In the genomic region with DNA sequence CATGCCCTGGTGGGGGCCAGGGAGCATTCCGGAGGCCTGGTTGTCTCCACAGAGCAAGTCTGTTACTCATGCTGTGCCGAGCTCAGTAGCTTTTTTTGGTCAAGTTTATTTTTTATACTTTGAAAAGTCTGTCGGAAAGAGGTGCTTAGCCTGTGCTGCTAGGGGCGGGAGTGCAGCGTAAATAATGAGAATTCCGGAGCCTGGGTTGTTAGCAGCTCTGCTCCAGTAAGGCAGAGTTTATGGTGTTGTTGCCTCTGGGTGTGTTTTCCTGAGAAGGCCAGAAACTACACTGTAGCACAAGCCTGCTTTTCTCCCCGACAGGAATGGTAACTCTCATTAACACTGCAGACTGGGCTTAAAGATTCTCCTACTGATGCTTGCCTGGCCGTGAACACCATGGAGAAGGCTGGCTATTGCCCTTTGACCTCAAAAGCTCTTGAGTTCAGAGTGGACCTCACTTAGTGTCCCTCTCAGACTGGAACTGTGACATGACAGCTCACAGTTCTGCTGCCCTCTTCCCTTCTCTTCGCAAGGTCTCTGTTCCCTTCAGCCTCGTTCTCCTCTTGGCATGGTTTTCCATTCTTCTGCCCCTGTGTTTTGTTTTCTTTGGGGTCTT, we compare ENCODE assay signal across 19 mouse cellular contexts. TPM values are rescaled to one million over a fixed set of nuclear protein-coding genes. Genes with fewer than 3 reads are reported as not detected.
A peak's percentile ranks its signal among the peaks of the same experiment; 100 is the strongest.
DNase-seq lines count a peak whose midpoint lies in the region; ATAC-seq and TF ChIP-seq lines count a peak whose summit lies in the region.
"Had no signal": no experiment of that assay in that cellular context is flagged by ENCODE, and none has a peak within 500 bp of the region (broad histone marks: within the 10 kb centered on the region; RNA-seq: fewer than 3 reads in every experiment).

No protein-coding gene starts in this region.

- H3K4me1 ChIP-seq in heart, adult 2 months (ENCODE audit: control insufficient read depth, insufficient read depth, low read length), result peaks cover 37% of the 10 kb centered on the region
- H3K4me1 ChIP-seq in heart, embryonic 12.5 days (replicated peaks), result peaks cover 14% of the 10 kb centered on the region
- H3K4me1 ChIP-seq in embryonic fibroblast, embryonic 13.5 days (ENCODE audit: control insufficient read depth, insufficient read depth, low read length), result peaks cover 11% of the 10 kb centered on the region; the same call in 1 of the 2 replicates
- H3K4me1 ChIP-seq in small intestine, adult 2 months (ENCODE audit: control insufficient read depth, insufficient read depth, insufficient read length, low read length), result peaks cover 17% of the 10 kb centered on the region; the same call in 1 of the 2 replicates
- H3K4me1 ChIP-seq: midbrain, embryonic 13.5 days had no signal

- H3K36me3 ChIP-seq in heart, adult 2 months (ENCODE audit: control insufficient read depth, insufficient read depth, low read length), result peaks cover 29% of the 10 kb centered on the region
- no peaks in the 10 kb centered on the region for H3K36me3 ChIP-seq in heart, embryonic 12.5 days
- peaks cover 4% of the 10 kb centered on the region for H3K36me3 ChIP-seq in small intestine, adult 2 months (ENCODE audit: control insufficient read depth, insufficient read depth, low read length)
- H3K36me3 ChIP-seq: embryonic facial prominence, embryonic 12.5 days; forebrain, embryonic 10.5 days; heart, embryonic 10.5 days; liver, embryonic 12.5 days; lung, embryonic 15.5 days; midbrain, embryonic 13.5 days had no signal

- no peak for DNase-seq in heart, adult 2 months
- no peak for DNase-seq in left cerebral cortex, adult 2 months (ENCODE audit: extremely low spot score in 1 of 2, low spot score in 2 of 2)
- no peak for DNase-seq in left cerebral cortex, postnatal 36 days (ENCODE audit: low spot score in 2 of 2)
- DNase-seq: adrenal gland, postnatal 10 days; gastrocnemius, postnatal 25 days; right cerebral cortex, postnatal 4 days; thymus, postnatal 4 days had no signal

- TF ChIP-seq CTCF in heart, adult 2 months (IDR thresholded peaks at IDR 0.05), result no peak
- TF ChIP-seq CTCF in left cerebral cortex, adult 2 months (IDR thresholded peaks at IDR 0.05), result no peak
- no peak for TF ChIP-seq CTCF in embryonic fibroblast, embryonic 13.5 days (IDR thresholded peaks at IDR 0.05; ENCODE audit: borderline replicate concordance, insufficient read depth, low read length)
- TF ChIP-seq CTCF in small intestine, adult 2 months (IDR thresholded peaks at IDR 0.05; ENCODE audit: extremely low read depth, insufficient read length, insufficient replicate concordance, low read depth, low read length), result no peak

- H3K4me2 ChIP-seq in heart, embryonic 12.5 days, result no peak overlapping the region
- H3K4me2 ChIP-seq: embryonic facial prominence, embryonic 12.5 days; hindbrain, embryonic 14.5 days; liver, embryonic 12.5 days; lung, embryonic 15.5 days; midbrain, embryonic 13.5 days had no signal

- no peaks in the 10 kb centered on the region for H3K27me3 ChIP-seq in heart, adult 2 months (ENCODE audit: control insufficient read depth, insufficient read depth, low read length)
- H3K27me3 ChIP-seq in heart, embryonic 12.5 days (replicated peaks), result no peaks in the 10 kb centered on the region; the same call in 1 of the 2 replicates
- H3K27me3 ChIP-seq in small intestine, adult 2 months (ENCODE audit: control insufficient read depth, insufficient read depth, low read length), result no peaks in the 10 kb centered on the region
- H3K27me3 ChIP-seq: embryonic facial prominence, embryonic 12.5 days; liver, embryonic 12.5 days; lung, embryonic 15.5 days had no signal

- H3K9me3 ChIP-seq in heart, embryonic 12.5 days (replicated peaks), result no peaks in the 10 kb centered on the region
- H3K9me3 ChIP-seq: embryonic facial prominence, embryonic 12.5 days; forebrain, embryonic 10.5 days; heart, embryonic 10.5 days; liver, embryonic 12.5 days; lung, embryonic 15.5 days; midbrain, embryonic 13.5 days had no signal

- TF ChIP-seq POLR2A in heart, adult 2 months (IDR thresholded peaks at IDR 0.05; ENCODE audit: insufficient read depth, low read depth, low read length), result no peak
- TF ChIP-seq POLR2A in embryonic fibroblast, embryonic 13.5 days (IDR thresholded peaks at IDR 0.05; ENCODE audit: low read depth, low read length), result no peak
- no peak for TF ChIP-seq POLR2A in small intestine, adult 2 months (IDR thresholded peaks at IDR 0.05; ENCODE audit: low read depth, low read length)

- H3K9ac ChIP-seq in heart, adult 2 months (ENCODE audit: low read depth, low read length), result no peak overlapping the region
- no peak overlapping the region for H3K9ac ChIP-seq in heart, embryonic 12.5 days
- H3K9ac ChIP-seq: embryonic facial prominence, embryonic 12.5 days; hindbrain, embryonic 14.5 days; liver, embryonic 12.5 days; lung, embryonic 15.5 days; midbrain, embryonic 13.5 days had no signal

- intact Hi-C loops in heart, adult 2 months (cut with DNase I), result loop anchor here (5.0 kb wide), 1 partner anchor 52 kb away; no protein-coding TSS in a partner anchor
- intact Hi-C loops in left cerebral cortex, adult 2 months (cut with DNase I), result no loop called here
- intact Hi-C loops in left cerebral cortex, postnatal 36 days (cut with DNase I), result no loop called here

- H3K79me2 ChIP-seq in heart, adult 2 months (replicated peaks; ENCODE audit: control insufficient read depth, insufficient read depth, low read length), result peaks cover 15% of the 10 kb centered on the region

- WGBS in heart, adult 2 months, result 48% methylated on average over 10 of the region's 10 CpGs
- WGBS in heart, embryonic 12.5 days, result 74% methylated on average over 10 of the region's 10 CpGs
- WGBS in small intestine, adult 2 months, result 68% methylated on average over 10 of the region's 10 CpGs

- H3K27ac ChIP-seq in heart, adult 2 months, result peak overlapping the region; percentile 34
- no peak overlapping the region for H3K27ac ChIP-seq in heart, embryonic 12.5 days (ENCODE audit: poor library complexity, severe bottlenecking)
- peak overlapping the region; percentile 60 for H3K27ac ChIP-seq in left cerebral cortex, adult 2 months
- peak overlapping the region; percentile 61; the same call in 1 of the 2 replicates for H3K27ac ChIP-seq in embryonic fibroblast, embryonic 13.5 days (ENCODE audit: insufficient read depth, low read length)
- peak overlapping the region; percentile 16; the same call in 1 of the 2 replicates for H3K27ac ChIP-seq in small intestine, adult 2 months (ENCODE audit: insufficient read depth, low read depth, low read length)
- H3K27ac ChIP-seq: embryonic facial prominence, embryonic 12.5 days; forebrain, embryonic 10.5 days; heart, embryonic 10.5 days; hindbrain, embryonic 14.5 days; liver, embryonic 12.5 days; lung, embryonic 15.5 days; midbrain, embryonic 13.5 days had no signal

- ATAC-seq in heart, embryonic 12.5 days (ENCODE audit: insufficient number of reproducible peaks, low FRiP score), result no peak
- no peak for ATAC-seq in CD4-positive, CD25-positive, alpha-beta regulatory T cell, adult 4 months
- ATAC-seq: intestine, embryonic 16.5 days; liver, embryonic 12.5 days; midbrain, embryonic 13.5 days had no signal

- no peak for TF ChIP-seq EP300 in heart, adult 2 months (IDR thresholded peaks at IDR 0.05; ENCODE audit: insufficient read depth, low read depth, low read length)

- peak overlapping the region; percentile 9; the same call in 1 of the 2 replicates for H3K4me3 ChIP-seq in heart, adult 2 months
- H3K4me3 ChIP-seq in heart, embryonic 12.5 days, result no peak overlapping the region
- H3K4me3 ChIP-seq in left cerebral cortex, adult 2 months, result no peak overlapping the region; the same call in 1 of the 2 replicates
- H3K4me3 ChIP-seq in embryonic fibroblast, embryonic 13.5 days (ENCODE audit: insufficient read depth, low read length), result no peak overlapping the region
- no peak overlapping the region for H3K4me3 ChIP-seq in small intestine, adult 2 months (ENCODE audit: low read depth, low read length)
- H3K4me3 ChIP-seq: embryonic facial prominence, embryonic 12.5 days; forebrain, embryonic 10.5 days; heart, embryonic 10.5 days; liver, embryonic 12.5 days; lung, embryonic 15.5 days; midbrain, embryonic 13.5 days had no signal

RNA-seq across cellular contexts. Expression of a gene that starts 18.9 kb away (rescaled TPM):
- 100 to 1,000 TPM; 121 to 142 TPM for total RNA-seq in heart, adult 2 months (2021)
- polyA plus RNA-seq in heart, adult 2 months (2012; rRNA removed), result 40.3 and 47.1 TPM in 2 replicates
- polyA plus RNA-seq in heart, embryonic 12.5 days (2016; fragmentation: Nextera tagmentation; extraction: Ambion mirVana), result 2.1 TPM in 2 replicates
- 100 to 1,000 TPM; 200 to 205 TPM for total RNA-seq in left cerebral cortex, adult 2 months (2021)
- total RNA-seq in left cerebral cortex, postnatal 36 days (2021), result 100 to 1,000 TPM; 205 to 209 TPM
- 42.2 and 45.2 TPM in 2 replicates for polyA plus RNA-seq in embryonic fibroblast, embryonic 13.5 days (2011; ENCODE audit: insufficient read length, low read depth, missing spikeins)
- polyA plus RNA-seq in small intestine, adult 2 months (2012; rRNA removed), result 9.6 and 16.2 TPM in 2 replicates
- polyA plus RNA-seq in CD4-positive, CD25-positive, alpha-beta regulatory T cell, adult 4 months (2017; shearing (Covaris generic)), result 1 to 10 TPM; 3.6 to 4.3 TPM
